Mouse (Mus musculus) ES-Bruce4 (cell line): ENCODE results near the gene Uchl1. TPM values are rescaled to one million over a fixed set of nuclear protein-coding genes. Genes with fewer than 3 reads are reported as not detected.

Source experiments
- H3K27ac ChIP-seq: 2 replicates; pipeline ENCODE4 v1.5.1; 2012; ENCODE audit warnings: low read length, inconsistent platforms; ENCODE audit not compliant: insufficient read depth
- H3K27me3 ChIP-seq: 2 replicates; pipeline ENCODE4 v1.6.1; 2012; ENCODE audit warnings: mild to moderate bottlenecking, low read length, inconsistent platforms; ENCODE audit not compliant: control insufficient read depth, poor library complexity, insufficient read depth, severe bottlenecking
- H3K36me3 ChIP-seq: 2 replicates; pipeline ENCODE4 v1.6.1; 2012; ENCODE audit warnings: inconsistent platforms, mild to moderate bottlenecking, low read length, moderate library complexity; ENCODE audit not compliant: control insufficient read depth, poor library complexity, insufficient read depth, severe bottlenecking
- H3K4me1 ChIP-seq: one replicate; pipeline ENCODE4 v1.8.1; 2011; ENCODE audit warnings: low read length; ENCODE audit not compliant: control insufficient read depth, insufficient read depth
- H3K4me3 ChIP-seq: 2 replicates; pipeline ENCODE4 v1.5.1; 2011; ENCODE audit warnings: low read depth, mild to moderate bottlenecking, low read length
- H3K9ac ChIP-seq: 2 replicates; pipeline ENCODE4 v1.6.1; 2012; ENCODE audit warnings: low read depth, mild to moderate bottlenecking, inconsistent platforms; ENCODE audit not compliant: poor library complexity, severe bottlenecking
- H3K9me3 ChIP-seq: replicated peaks from 2 replicates; pipeline ENCODE4 v1.6.1; 2012; ENCODE audit warnings: mild to moderate bottlenecking, low read length, inconsistent platforms; ENCODE audit not compliant: control insufficient read depth, poor library complexity, insufficient read depth, severe bottlenecking
- CTCF ChIP-seq: IDR thresholded peaks from one replicate; pipeline ENCODE4 v1.8.1; 2011; ENCODE audit warnings: low read depth, low read length
- EP300 ChIP-seq: IDR thresholded peaks from 2 replicates; pipeline ENCODE4 v1.6.1; 2011; ENCODE audit warnings: low read depth, low read length; ENCODE audit not compliant: insufficient read depth
- POLR2A ChIP-seq: IDR thresholded peaks from one replicate; pipeline ENCODE4 v1.8.1; 2011; ENCODE audit warnings: low read length; ENCODE audit not compliant: insufficient read depth
- polyA plus RNA-seq: library from polyadenylated mRNA; stranded (reverse); fragments of >200 nt; gene quantifications from 2 replicates; pipeline ENCODE4 v1.2.4, GENCODE M21; 2011; ENCODE audit warnings: low read depth; ENCODE audit not compliant: missing spikeins, insufficient read depth, insufficient read length

Gene Uchl1
- polyA plus RNA-seq, result 53.0 and 54.8 TPM in 2 replicates

DNA sequence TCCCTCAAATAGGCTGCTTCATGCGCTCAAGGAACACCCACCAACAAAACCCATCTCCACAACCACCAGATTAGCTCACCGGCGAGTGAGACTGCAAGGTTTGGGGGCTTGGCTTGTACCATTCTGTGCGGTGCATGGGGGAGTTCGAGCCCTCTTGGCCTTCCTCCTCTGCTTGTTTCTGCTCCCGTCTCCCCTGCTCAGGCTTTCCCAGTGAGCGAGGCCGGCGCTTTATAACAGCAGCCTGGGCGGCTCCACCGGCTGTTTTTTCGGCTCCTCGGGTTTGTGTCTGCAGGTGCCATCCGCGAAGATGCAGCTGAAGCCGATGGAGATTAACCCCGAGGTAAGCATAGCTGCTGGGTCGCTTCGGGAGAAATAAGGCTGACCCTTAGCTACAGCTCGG is at the start of gene Uchl1:
Gene Uchl1 (plus strand): TSS at position 109 of the 400 bp plus-strand sequence.
- Histone ChIP-seq H3K9me3 (no peaks in the 10 kb centered on the region), H3K27me3 (no peaks in the 10 kb centered on the region), H3K36me3 (peaks cover 14% of the 10 kb centered on the region), H3K4me1 (peaks cover 3% of the 10 kb centered on the region), H3K9ac (peak within 1 kb of the TSS; percentile 50), H3K27ac (no peak within 1 kb of the TSS), H3K4me3 (peak within 1 kb of the TSS; percentile 82)
- TF ChIP-seq EP300 (peak; percentile 51; the same call in 1 of the 2 replicates), CTCF (no peak), POLR2A (peak; percentile 82)

DNA sequence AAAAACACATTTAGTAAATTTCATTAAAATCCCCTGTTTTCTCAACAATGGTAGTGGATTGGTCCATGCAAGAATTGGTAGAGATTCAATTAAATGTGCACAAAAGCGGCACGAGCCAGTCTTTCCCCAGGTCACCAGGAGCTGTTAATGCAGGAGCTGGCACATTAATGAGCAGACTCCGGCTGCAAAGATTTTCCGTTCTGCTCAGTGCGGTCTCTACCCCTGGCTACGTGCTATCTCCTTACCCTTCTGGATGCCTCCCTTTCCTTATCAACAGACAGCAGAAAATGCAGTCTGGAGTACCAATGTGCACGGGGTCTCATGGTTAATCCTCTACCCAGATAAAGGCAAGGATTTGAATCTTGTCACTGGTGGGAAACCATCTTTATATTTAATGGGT is 48.1 kb upstream of the Uchl1 start:
- Histone ChIP-seq H3K36me3 (no peaks in the 10 kb centered on the region), H3K4me1 (no peaks in the 10 kb centered on the region), H3K9me3 (no peaks in the 10 kb centered on the region), H3K9ac (no peak overlapping the region), H3K27me3 (no peaks in the 10 kb centered on the region), H3K4me3 (no peak overlapping the region), H3K27ac (no peak overlapping the region)
- TF ChIP-seq EP300, result no peak
- TF ChIP-seq CTCF, result no peak
- no peak for TF ChIP-seq POLR2A

DNA sequence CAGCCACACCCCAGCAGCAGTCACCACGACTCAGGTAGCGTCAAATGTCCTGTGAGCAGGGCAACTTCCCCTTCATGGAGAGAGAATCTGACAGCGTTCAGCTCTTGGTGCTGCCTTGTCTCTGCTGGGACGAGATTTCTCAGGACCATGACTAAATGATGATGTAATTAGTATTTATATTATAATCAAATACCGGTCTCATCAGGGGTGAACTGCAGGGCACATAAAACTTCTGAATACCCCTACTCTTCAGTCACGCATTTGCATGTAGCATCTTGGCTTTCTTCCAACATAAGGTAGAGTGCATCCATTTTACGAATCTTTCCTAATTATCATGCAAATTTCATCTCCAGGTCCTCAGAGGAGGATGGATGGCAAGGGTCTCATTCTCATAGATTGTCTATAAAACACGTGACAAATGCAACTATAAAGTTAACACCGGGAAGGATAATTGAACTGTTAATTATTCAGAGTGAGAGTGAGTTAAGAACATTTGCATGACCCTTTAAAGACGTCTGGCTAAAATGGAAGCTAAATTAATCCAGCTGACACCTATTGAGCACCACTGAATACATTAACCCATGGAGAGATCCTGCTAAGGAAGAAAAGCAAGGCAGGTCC is 40.3 kb upstream of the Uchl1 start:
- H3K9ac ChIP-seq, result no peak overlapping the region
- no peaks in the 10 kb centered on the region for H3K9me3 ChIP-seq
- H3K27ac ChIP-seq, result no peak overlapping the region
- TF ChIP-seq CTCF (no peak), EP300 (no peak), POLR2A (no peak)
- H3K4me3 ChIP-seq, result no peak overlapping the region
- H3K27me3 ChIP-seq, result no peaks in the 10 kb centered on the region
- H3K4me1 ChIP-seq, result no peaks in the 10 kb centered on the region
- no peaks in the 10 kb centered on the region for H3K36me3 ChIP-seq

DNA sequence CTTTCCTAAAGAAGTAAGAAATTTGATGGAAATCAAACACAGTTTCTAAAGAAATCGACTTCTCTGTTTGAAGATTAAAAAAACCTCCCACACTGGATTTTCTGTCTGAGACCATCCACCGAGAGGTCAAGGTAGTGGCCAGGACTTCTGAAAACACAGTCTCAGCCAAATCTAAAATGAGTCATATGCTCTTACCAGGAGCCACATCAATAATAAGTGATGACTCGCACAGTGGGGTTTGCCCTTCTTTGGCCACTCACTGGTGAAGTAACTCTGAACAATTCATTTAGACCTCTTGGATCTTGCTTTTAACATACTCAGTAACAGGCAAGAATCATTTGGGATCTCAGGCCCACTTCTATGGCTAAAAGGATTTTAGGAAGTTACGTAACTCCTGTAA is 33.7 kb upstream of the Uchl1 start:
- Histone ChIP-seq H3K9ac (no peak overlapping the region), H3K27me3 (no peaks in the 10 kb centered on the region), H3K4me3 (no peak overlapping the region), H3K36me3 (no peaks in the 10 kb centered on the region), H3K4me1 (no peaks in the 10 kb centered on the region), H3K9me3 (no peaks in the 10 kb centered on the region), H3K27ac (no peak overlapping the region)
- TF ChIP-seq EP300 (no peak), POLR2A (no peak), CTCF (no peak)

DNA sequence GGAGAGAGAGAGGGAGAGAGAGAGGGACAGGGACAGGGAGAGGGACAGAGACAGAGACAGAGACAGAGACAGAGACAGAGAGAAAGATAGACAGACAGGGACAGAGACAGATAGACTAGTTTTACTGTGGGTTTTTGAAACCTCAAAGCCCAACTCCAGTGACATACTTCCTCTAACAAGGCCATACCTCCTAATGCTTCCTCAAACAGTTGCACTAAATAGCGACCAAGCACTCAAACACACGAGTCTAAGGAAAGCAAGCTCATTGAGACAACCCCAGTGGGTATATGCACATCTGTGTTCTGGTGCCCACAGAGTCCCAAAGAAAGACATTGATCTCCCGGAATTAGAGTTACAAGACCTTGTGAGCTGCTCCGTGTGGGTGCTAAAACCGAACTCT is 32.6 kb upstream of the Uchl1 start:
- Histone ChIP-seq H3K27me3 (no peaks in the 10 kb centered on the region), H3K36me3 (no peaks in the 10 kb centered on the region)
- TF ChIP-seq CTCF (no peak), POLR2A (no peak), EP300 (no peak)

DNA sequence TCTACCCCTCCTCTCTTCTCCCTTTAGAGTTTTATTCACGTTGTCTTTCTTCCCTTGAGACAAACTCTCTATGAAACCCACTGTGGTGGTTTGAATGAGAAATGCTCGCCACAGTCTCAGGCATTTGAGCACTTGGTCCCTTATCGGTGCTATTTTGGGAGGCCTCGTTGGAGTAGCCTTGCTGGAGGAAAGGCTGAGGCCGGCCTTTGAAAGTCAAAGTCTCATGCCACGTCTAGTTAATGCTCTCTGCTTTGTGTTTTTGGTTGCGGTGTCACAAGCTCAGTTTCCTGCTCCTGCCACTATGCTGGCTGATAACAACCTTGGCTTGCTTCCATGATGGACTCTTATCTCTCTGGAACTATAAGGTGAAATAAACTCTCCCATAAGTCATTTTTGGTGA is 28.4 kb upstream of the Uchl1 start:
- no peak overlapping the region for H3K27ac ChIP-seq
- peaks cover 2% of the 10 kb centered on the region for H3K4me1 ChIP-seq
- no peaks in the 10 kb centered on the region for H3K27me3 ChIP-seq
- no peaks in the 10 kb centered on the region for H3K9me3 ChIP-seq
- no peak for TF ChIP-seq EP300
- no peak for TF ChIP-seq POLR2A
- TF ChIP-seq CTCF, result no peak
- no peaks in the 10 kb centered on the region for H3K36me3 ChIP-seq
- no peak overlapping the region for H3K4me3 ChIP-seq
- H3K9ac ChIP-seq, result no peak overlapping the region

More for the DNA sequence above, 32.6 kb upstream of the Uchl1 start:
- H3K4me1 ChIP-seq, result no peaks in the 10 kb centered on the region
- no peaks in the 10 kb centered on the region for H3K9me3 ChIP-seq
- H3K4me3 ChIP-seq, result no peak overlapping the region
- H3K27ac ChIP-seq, result no peak overlapping the region
- H3K9ac ChIP-seq, result no peak overlapping the region
